Mouse (Mus musculus) lung, postnatal 0 days (tissue): ENCODE data around the gene Tmsb15b1. TPM values are rescaled to one million over a fixed set of nuclear protein-coding genes. Genes with fewer than 3 reads are reported as not detected.

Experiments
- ATAC-seq: fragments of 200-750 bp; cut with Nextera tagmentation; 2 replicates; pipeline ENCODE4 v1.8.0; 2017; ENCODE audit warnings: moderate library complexity
- DNase-seq: peaks from one replicate; pipeline ENCODE4 v3.0.0-alpha.2; 2016; ENCODE audit warnings: low spot score
- H3K27ac ChIP-seq: fragments of 300-500 bp; sonication (generic); 2 replicates; pipeline ENCODE4 v1.5.1; 2014; ENCODE audit warnings: antibody characterized with exemption, mild to moderate bottlenecking, low read length, mixed read lengths
- H3K27me3 ChIP-seq: fragments of 300-500 bp; sonication (generic); replicated peaks from 2 replicates; pipeline ENCODE4 v1.6.1; 2014; ENCODE audit warnings: low read length, mixed read lengths; ENCODE audit not compliant: insufficient read depth
- H3K36me3 ChIP-seq: fragments of 300-500 bp; sonication (generic); 2 replicates; pipeline ENCODE4 v1.6.1; 2014; ENCODE audit warnings: low read length, mixed read lengths; ENCODE audit not compliant: insufficient read depth
- H3K4me1 ChIP-seq: fragments of 300-500 bp; sonication (generic); 2 replicates; pipeline ENCODE4 v1.6.1; 2014; ENCODE audit warnings: antibody characterized with exemption, low read depth, low read length, mixed read lengths; ENCODE audit not compliant: insufficient read depth
- H3K4me2 ChIP-seq: fragments of 300-500 bp; sonication (generic); replicated peaks from 2 replicates; pipeline ENCODE4 v1.6.1; 2014; ENCODE audit warnings: low read depth, mild to moderate bottlenecking, low read length, moderate library complexity, mixed read lengths
- H3K4me3 ChIP-seq: fragments of 300-500 bp; sonication (generic); 2 replicates; pipeline ENCODE4 v1.5.1; 2014; ENCODE audit warnings: low read depth, low read length
- H3K9ac ChIP-seq: fragments of 300-500 bp; sonication (generic); replicated peaks from 2 replicates; pipeline ENCODE4 v1.6.1; 2014; ENCODE audit warnings: low read depth, mild to moderate bottlenecking
- H3K9me3 ChIP-seq: fragments of 300-500 bp; sonication (generic); 2 replicates; pipeline ENCODE4 v1.6.1; 2016; ENCODE audit warnings: low read length, mixed read lengths
- CTCF ChIP-seq: IDR thresholded peaks from 2 replicates; pipeline ENCODE4 v1.5.1; 2016; ENCODE audit warnings: antibody characterized with exemption, mild to moderate bottlenecking
- EP300 ChIP-seq: IDR thresholded peaks from 2 replicates; pipeline ENCODE4 v1.6.1; 2016; ENCODE audit warnings: antibody characterized with exemption, mild to moderate bottlenecking, control low read depth
- WGBS: fragments of 180-500 bp; shearing (Covaris S2); extraction: QIAGEN DNeasy Blood & Tissue Kit; methylation state at CpG from one replicate; pipeline ENCODE4 v1.1.7; 2014; 5-methylcytosine and 5-hydroxymethylcytosine counted together
- polyA plus RNA-seq: library from polyadenylated mRNA; unstranded; fragments of >200 nt; fragmentation: Nextera tagmentation; extraction: Ambion mirVana; gene quantifications from 2 replicates; pipeline ENCODE4 v1.2.1, GENCODE M21; 2015

Gene Tmsb15b1
- polyA plus RNA-seq, result 12.8 and 15.3 TPM in 2 replicates

DNA sequence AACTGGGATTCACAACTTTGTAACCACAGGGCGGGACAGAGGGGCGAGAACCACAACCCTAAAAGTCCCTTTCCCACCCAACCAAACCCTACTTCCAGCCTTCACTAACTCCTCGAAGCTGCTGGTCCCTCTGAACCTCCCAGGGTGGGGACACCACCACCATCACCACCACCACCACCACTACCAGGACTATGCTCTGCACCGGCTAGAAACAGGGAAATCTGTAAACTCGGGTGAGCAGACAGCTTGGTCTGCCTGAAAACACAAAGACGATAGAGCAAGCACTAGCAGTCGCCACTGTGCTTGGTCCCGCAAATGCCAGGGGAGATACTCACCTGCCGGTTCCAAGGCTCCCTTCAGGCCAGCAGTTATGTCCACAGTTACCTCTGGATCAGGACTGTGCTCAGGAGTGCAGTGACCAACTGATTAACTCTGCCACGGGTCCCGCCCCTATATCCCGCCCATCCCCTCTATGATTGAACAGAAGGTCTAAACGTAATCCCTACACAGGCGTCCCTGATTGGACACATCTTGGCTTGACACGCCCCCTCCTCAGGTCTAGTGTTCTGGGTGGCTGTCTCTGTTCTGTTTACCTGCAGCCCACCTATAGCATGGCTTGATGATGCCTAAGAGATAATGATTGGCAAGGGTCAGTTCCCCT is at the start of gene Tmsb15b1, which contains the start of gene Tmsb15l:
Gene Tmsb15b1, minus strand, starts transcription at position 451 of the 661 bp plus-strand sequence.
Gene Tmsb15l, minus strand, starts transcription at position 446 of the 661 bp plus-strand sequence.
- H3K4me1 ChIP-seq, result no peaks in the 10 kb centered on the region
- DNase-seq (peak; percentile 78), ATAC-seq (peak; percentile 100)
- H3K9ac ChIP-seq, result no peak within 1 kb of the TSS
- no peaks in the 10 kb centered on the region for H3K27me3 ChIP-seq
- H3K4me3 ChIP-seq, result peak within 1 kb of the TSS; percentile 20
- H3K36me3 ChIP-seq, result no peaks in the 10 kb centered on the region
- H3K27ac ChIP-seq, result no peak within 1 kb of the TSS
- H3K4me2 ChIP-seq, result peak within 1 kb of the TSS; percentile 45
- H3K9me3 ChIP-seq, result no peaks in the 10 kb centered on the region
- WGBS, result 25% methylated on average over 15 of the region's 15 CpGs
- TF ChIP-seq CTCF (no peak), EP300 (no peak)

DNA sequence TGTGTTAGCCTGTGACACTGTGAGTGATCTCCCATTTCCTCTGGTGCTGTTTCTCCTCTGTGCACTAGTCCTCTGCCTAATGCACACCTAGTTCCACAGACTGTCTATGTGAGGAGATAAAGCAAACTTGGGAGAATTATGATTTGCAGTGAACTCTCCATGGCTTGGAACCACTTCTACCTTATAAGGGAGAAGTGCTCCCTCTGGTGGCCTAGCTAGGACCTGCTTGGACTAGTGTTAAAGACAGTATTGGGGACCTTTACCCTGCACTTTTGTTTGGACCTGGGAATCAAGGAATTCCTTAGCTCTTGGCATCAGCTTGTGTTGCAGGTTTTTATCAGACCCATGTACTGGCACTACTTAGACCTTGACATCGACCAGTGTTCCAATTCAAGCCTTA is 42.6 kb upstream of the Tmsb15b1 start:
- DNase-seq (peak; percentile 59), ATAC-seq (peak; percentile 60)
- Histone ChIP-seq H3K4me2 (no peak overlapping the region), H3K4me3 (no peak overlapping the region), H3K36me3 (no peaks in the 10 kb centered on the region), H3K27ac (no peak overlapping the region), H3K9ac (no peak overlapping the region), H3K4me1 (no peaks in the 10 kb centered on the region), H3K9me3 (no peaks in the 10 kb centered on the region), H3K27me3 (no peaks in the 10 kb centered on the region)
- TF ChIP-seq EP300 (no peak), CTCF (peak; percentile 76)
- WGBS, result 30% methylated on average over 1 of the region's 1 CpGs

DNA sequence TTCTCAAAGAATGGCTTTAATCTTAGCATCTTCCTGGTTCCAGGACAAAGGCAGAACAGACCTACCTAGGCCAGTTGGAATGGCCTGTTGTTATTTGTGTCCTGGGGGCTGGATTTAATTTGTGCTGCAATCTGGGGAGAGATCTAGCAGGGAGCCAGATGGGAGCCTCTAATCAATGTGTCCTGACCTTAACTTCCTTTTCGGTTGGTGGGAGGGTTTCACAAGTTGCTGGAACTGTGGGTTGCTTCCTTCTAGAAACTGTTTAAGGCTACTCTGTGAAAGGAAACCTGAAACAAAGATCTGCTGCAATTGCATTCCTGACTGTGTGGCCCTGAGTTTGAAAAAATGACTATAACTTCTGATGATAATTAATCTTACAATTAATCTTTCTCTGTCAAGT is 41.0 kb upstream of the Tmsb15b1 start:
- ATAC-seq (no peak), DNase-seq (no peak)
- Histone ChIP-seq H3K9ac (no peak overlapping the region), H3K4me1 (no peaks in the 10 kb centered on the region), H3K4me2 (no peak overlapping the region), H3K4me3 (no peak overlapping the region), H3K27me3 (no peaks in the 10 kb centered on the region), H3K27ac (no peak overlapping the region), H3K9me3 (no peaks in the 10 kb centered on the region), H3K36me3 (no peaks in the 10 kb centered on the region)
- WGBS, result 86% methylated on average over 1 of the region's 1 CpGs
- no peak for TF ChIP-seq EP300
- no peak for TF ChIP-seq CTCF

DNA sequence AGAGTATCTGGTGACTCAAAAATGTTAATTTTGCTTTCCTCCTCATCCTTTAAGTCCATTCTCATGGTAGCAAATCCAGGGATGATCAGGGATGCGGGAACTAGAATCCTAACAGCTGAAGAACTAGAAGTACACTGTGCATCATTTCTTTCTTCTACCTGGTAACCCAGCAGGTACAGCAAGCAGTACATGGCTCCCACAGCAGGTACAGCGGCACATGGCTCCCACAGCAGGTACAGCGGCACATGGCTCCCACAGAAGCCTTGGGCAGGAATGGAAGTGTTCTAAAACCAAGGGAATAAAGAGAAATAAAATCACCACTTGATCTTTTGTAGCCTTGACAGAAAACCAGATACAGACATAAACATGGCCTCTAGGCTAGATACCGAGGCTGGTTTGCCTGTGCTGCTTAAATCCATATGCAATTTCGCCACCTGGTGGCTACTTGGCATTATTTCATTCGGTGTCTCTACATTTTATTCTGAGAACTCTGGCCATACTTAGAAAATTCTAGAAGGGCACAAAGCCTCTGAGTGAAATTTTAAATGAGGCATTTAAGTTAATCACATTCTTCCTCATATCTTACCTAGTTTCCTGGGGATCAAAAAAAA is 38.5 kb upstream of the Tmsb15b1 start:
- H3K27me3 ChIP-seq, result no peaks in the 10 kb centered on the region
- H3K4me2 ChIP-seq, result no peak overlapping the region
- TF ChIP-seq EP300 (no peak), CTCF (peak; percentile 69)
- no peaks in the 10 kb centered on the region for H3K9me3 ChIP-seq
- H3K36me3 ChIP-seq, result no peaks in the 10 kb centered on the region
- H3K27ac ChIP-seq, result no peak overlapping the region
- 53% methylated on average over 6 of the region's 6 CpGs for WGBS
- ATAC-seq (no peak; the same call in 1 of the 2 replicates), DNase-seq (peak; percentile 69)
- no peak overlapping the region for H3K4me3 ChIP-seq
- no peaks in the 10 kb centered on the region for H3K4me1 ChIP-seq
- H3K9ac ChIP-seq, result no peak overlapping the region

DNA sequence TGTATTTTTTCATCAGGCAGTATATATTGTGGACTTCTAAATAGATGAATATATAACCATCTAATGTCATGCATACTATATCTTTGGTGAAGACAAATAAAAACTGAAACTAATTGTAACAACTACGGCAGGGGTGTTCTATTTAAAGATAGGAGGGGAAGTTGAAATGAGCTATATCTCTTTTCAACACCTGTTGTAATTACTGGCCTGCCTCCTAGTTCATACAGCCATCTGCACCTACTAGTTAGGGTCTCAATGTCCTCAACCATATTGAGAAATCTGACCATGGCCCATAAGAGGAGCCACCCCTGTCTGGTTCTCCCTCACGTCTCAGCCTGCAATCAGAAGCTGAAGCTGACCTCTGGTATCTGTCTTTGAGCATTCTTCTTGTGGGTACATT is 19.6 kb upstream of the Tmsb15b1 start:
- no peaks in the 10 kb centered on the region for H3K27me3 ChIP-seq
- no peak for DNase-seq
- no peaks in the 10 kb centered on the region for H3K36me3 ChIP-seq
- no peaks in the 10 kb centered on the region for H3K4me1 ChIP-seq
- ATAC-seq, result no peak
- no peak overlapping the region for H3K4me3 ChIP-seq
- H3K9ac ChIP-seq, result no peak overlapping the region
- no peak overlapping the region for H3K27ac ChIP-seq
- 76% methylated on average over 2 of the region's 2 CpGs for WGBS
- H3K4me2 ChIP-seq, result no peak overlapping the region
- no peaks in the 10 kb centered on the region for H3K9me3 ChIP-seq
- TF ChIP-seq EP300 (no peak), CTCF (no peak)

DNA sequence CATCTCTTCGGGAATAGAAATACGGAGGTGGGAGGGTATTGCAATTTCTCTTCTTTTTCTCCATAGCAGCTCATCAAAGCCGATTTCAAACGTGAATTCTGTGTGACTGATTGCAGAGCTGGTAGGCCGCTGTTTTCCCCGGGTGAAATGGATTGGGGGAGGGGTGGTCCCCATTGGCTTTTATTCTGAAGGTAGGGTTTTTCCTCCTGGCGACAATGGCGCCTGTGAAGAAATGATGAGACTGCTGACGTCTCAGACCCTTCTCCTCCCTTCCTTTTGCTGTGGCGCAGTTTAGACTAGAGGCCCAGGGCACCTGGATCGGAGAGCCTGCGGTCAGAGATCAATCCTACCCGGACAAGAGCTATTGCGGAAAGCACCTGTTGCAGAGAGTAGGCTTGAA is 17.0 kb upstream of the Tmsb15b1 start:
- WGBS, result 36% methylated on average over 14 of the region's 14 CpGs
- TF ChIP-seq EP300, result no peak
- TF ChIP-seq CTCF, result no peak
- DNase-seq (no peak), ATAC-seq (no peak)
- no peak overlapping the region for H3K27ac ChIP-seq
- H3K4me2 ChIP-seq, result no peak overlapping the region; the same call in 1 of the 2 replicates
- no peak overlapping the region for H3K9ac ChIP-seq
- no peak overlapping the region for H3K4me3 ChIP-seq
- H3K27me3 ChIP-seq, result no peaks in the 10 kb centered on the region
- H3K36me3 ChIP-seq, result no peaks in the 10 kb centered on the region
- H3K4me1 ChIP-seq, result no peaks in the 10 kb centered on the region
- no peaks in the 10 kb centered on the region for H3K9me3 ChIP-seq
